Mouse (Mus musculus) heart, adult 8-10 months (tissue): ENCODE data around the gene Nlrp4b. TPM values are rescaled to one million over a fixed set of nuclear protein-coding genes. Genes with fewer than 3 reads are reported as not detected.
"Not testable (repeated sequence)": the region's sequence is repeated elsewhere in the genome, so short reads cannot be mapped to it uniquely, and the experiment has no call there.

Experiments used
- DNase-seq: peaks from one replicate; pipeline ENCODE4 v3.0.0; 2022; ENCODE audit warnings: low spot score
- total RNA-seq, 4 experiments: library from RNA; stranded (reverse); gene quantifications; 2 replicates each; pipeline ENCODE4 v1.2.4; 2022

Nlrp4b gene
- total RNA-seq, result not detected

DNA sequence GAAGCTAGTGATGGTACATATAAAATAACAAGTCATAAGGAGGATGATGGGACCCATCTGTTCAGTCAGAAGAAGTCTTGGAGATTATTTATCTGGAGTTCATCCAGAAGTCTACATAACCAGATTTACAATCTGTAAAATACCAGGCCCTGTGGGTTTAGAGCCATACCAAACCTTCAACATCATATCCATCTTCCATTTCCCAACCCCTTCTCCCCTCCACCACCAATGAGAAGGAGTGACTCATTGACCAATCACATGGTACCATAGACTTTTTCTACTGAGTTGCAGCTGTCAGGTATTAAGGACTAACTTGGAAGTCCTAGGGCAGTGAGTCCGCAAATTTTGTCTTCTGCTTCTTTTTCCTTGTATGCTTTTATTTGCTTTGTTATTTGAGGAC is at the start of gene Nlrp4b:
Gene Nlrp4b (plus strand): TSS at position 301 of the 400 bp plus-strand sequence.
- DNase-seq, result no peak

DNA sequence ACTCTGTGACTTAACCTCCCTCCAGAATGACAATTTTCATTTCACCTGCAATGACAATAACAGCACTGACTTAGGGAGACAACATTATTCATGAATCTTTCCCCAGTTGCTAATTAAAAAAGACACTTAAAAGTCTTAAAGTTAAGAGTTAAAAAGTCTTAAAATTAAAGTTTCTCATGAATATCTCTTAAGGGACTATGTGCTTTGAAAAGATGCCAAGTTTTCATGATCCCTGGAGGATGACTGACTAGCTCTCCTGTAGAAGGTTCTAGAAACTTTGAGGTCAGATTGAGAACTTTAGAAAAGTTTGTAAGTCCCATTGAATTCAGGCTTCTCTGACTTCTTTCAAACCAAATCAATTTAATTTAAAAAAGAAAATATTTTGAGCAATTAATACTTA is 66.7 kb downstream of the Nlrp4b start, which contains the start of gene Vmn1r71:
Gene Vmn1r71 (minus strand): TSS at position 101 of the 400 bp plus-strand sequence.
- DNase-seq, result no peak

- not testable (repeated sequence) for DNase-seq
Observed at GRCm38 (mm10) chr7:10757551-10757950, 70.0 kb downstream of the Nlrp4b start.

Other genes with a start within 250 kb of the Nlrp4b start
- not detected for gene Vmn1r67, start 244.5 kb upstream of the Nlrp4b start, total RNA-seq
- gene Zik1, start 192.4 kb upstream of the Nlrp4b start, total RNA-seq, result 1 to 10 TPM; 1.5 to 2.1 (median 1.8) TPM
- gene Vmn1r68, start 129.3 kb upstream of the Nlrp4b start, total RNA-seq, result not detected
- gene Vmn1r69, start 74.1 kb upstream of the Nlrp4b start, total RNA-seq, result not detected
- gene Vmn1r70, start 56.3 kb upstream of the Nlrp4b start, total RNA-seq, result not detected
- not detected for gene Vmn1r71, start 66.6 kb downstream of the Nlrp4b start, total RNA-seq
- gene Zscan4b, start 217.3 kb downstream of the Nlrp4b start, total RNA-seq, result not detected